Mouse (Mus musculus): ENCODE data around the gene Scamp3. TPM values are rescaled to one million over a fixed set of nuclear protein-coding genes. Genes with fewer than 3 reads are reported as not detected.

Gene Scamp3
- polyA plus RNA-seq, 1 experiment, result 139 TPM

DNA sequence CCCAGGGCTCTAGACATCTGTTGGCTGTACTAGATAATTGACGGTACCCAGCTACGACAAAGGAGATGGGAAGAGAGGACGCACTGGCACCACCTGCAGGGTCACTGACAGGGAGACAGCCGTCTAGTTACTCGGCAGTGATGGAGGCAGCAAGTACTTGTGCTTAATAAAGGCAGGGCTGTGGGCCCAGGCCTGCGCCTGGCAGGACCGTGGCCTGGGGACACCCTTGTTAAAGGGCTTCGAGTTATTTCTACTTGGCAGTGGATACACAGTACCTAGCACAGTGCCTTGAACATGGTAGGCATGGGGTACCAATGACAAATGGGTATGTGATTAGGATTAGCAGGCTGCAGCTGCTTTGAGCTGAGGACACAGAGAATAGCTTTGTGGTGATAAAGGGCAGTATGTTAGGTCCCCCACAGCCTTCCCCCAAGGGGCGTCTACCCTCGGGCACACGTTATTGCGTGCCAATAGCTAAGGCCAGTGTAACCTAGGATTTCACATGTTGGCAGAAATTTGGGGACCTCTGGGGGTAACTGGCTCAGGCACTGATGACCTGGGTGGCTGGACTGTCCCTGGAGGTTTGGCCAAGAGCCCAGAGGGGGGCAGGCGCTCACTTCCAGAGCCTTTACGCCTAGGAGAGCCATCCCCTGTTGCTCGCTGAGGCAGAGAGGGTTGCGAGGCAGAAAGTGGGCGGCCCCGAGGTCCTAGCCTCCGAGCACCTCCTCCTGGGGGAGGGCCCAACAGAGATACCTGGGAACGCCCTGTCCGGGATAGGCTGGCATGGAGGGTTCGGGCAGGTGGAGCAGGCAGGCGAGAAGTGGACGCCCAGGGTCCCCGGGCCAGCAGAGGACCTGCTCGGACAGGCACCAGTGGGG is 29.9 kb upstream of the Scamp3 start:
- Histone ChIP-seq H3K27me3 (ENCODE audit: control insufficient read depth, insufficient read depth, insufficient read length) (peaks cover 77% of the 10 kb centered on the region), H3K79me2 (ENCODE audit: control insufficient read depth, insufficient read depth) (no peaks in the 10 kb centered on the region), H3ac (ENCODE audit: control insufficient read depth, insufficient read length, low read depth) (no peak overlapping the region), H3K79me3 (ENCODE audit: low read depth) (no peaks in the 10 kb centered on the region), H3K4me3 (ENCODE audit: insufficient read depth, poor library complexity, severe bottlenecking) (no peak overlapping the region), H3K36me3 (ENCODE audit: control insufficient read depth, insufficient read depth) (no peaks in the 10 kb centered on the region)
- no peak for TF ChIP-seq MYOD1 (IDR thresholded peaks at IDR 0.05; ENCODE audit: control insufficient read depth, insufficient read length, low read depth)
- TF ChIP-seq USF1 (IDR thresholded peaks at IDR 0.05; ENCODE audit: low read depth), result no peak
- no peak for TF ChIP-seq MAX (IDR thresholded peaks at IDR 0.05)
- TF ChIP-seq FOSL1 (IDR thresholded peaks at IDR 0.05; ENCODE audit: insufficient read depth, low read length, poor library complexity, severe bottlenecking), result no peak
- no peak for TF ChIP-seq MYOG (IDR thresholded peaks at IDR 0.05; ENCODE audit: control insufficient read depth, extremely low read depth, insufficient read length)
- TF ChIP-seq CTCF (IDR thresholded peaks at IDR 0.05; ENCODE audit: control insufficient read depth, insufficient read depth, insufficient read length), result no peak
- TF ChIP-seq CEBPB (IDR thresholded peaks at IDR 0.05; ENCODE audit: low read depth), result no peak

DNA sequence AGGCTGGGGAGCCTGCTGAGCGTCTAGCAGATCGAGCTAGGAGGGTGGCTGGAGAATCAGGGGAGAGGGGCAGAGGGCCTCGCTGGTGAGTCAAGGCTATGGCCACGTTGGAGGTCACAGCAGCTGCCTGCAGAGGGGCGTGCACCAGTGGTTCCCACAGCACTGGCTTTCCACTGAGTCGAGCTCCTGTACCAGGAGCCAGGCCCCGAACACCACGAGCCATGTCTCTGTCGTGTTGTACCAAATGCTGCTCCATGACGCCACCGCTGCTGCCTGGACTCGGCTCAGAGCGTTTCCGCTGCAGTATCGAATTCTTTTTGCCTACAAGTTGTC is 29.3 kb upstream of the Scamp3 start:
- Histone ChIP-seq H3K27me3 (ENCODE audit: control insufficient read depth, insufficient read depth, insufficient read length) (peaks cover 77% of the 10 kb centered on the region), H3K4me3 (ENCODE audit: insufficient read depth, poor library complexity, severe bottlenecking) (no peak overlapping the region), H3K79me3 (ENCODE audit: low read depth) (no peaks in the 10 kb centered on the region), H3K79me2 (ENCODE audit: control insufficient read depth, insufficient read depth) (no peaks in the 10 kb centered on the region), H3ac (ENCODE audit: control insufficient read depth, insufficient read length, low read depth) (no peak overlapping the region), H3K36me3 (ENCODE audit: control insufficient read depth, insufficient read depth) (no peaks in the 10 kb centered on the region)
- TF ChIP-seq MYOG (IDR thresholded peaks at IDR 0.05; ENCODE audit: control insufficient read depth, extremely low read depth, insufficient read length), result no peak
- no peak for TF ChIP-seq MYOD1 (IDR thresholded peaks at IDR 0.05; ENCODE audit: control insufficient read depth, insufficient read length, low read depth)
- TF ChIP-seq CTCF (IDR thresholded peaks at IDR 0.05; ENCODE audit: control insufficient read depth, insufficient read depth, insufficient read length), result no peak
- no peak for TF ChIP-seq CEBPB (IDR thresholded peaks at IDR 0.05; ENCODE audit: low read depth)
- no peak for TF ChIP-seq USF1 (IDR thresholded peaks at IDR 0.05; ENCODE audit: low read depth)
- no peak for TF ChIP-seq MAX (IDR thresholded peaks at IDR 0.05)
- no peak for TF ChIP-seq FOSL1 (IDR thresholded peaks at IDR 0.05; ENCODE audit: insufficient read depth, low read length, poor library complexity, severe bottlenecking)

DNA sequence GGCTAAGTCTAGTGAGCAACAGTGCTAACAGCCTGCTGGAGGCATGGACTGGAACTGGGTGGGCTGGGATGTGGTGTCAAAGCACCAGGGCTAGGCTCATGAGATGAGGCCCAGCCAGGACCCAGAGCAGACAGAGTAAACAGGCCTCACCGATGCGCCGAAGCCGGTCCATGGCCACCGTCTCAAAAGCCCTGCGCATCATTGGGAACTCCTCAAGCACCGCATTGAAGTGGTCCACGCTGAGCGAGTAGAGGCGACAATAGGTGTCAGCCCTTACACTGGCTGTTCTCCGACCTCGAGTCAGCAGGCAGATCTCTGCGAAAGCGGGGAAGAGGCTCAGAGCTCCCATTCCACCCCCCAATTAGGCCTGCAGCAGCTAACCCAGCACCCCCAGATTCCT is 28.7 kb upstream of the Scamp3 start:
- H3K4me3 ChIP-seq (ENCODE audit: insufficient read depth, poor library complexity, severe bottlenecking), result no peak overlapping the region
- TF ChIP-seq MAX (IDR thresholded peaks at IDR 0.05) (no peak), MYOD1 (IDR thresholded peaks at IDR 0.05; ENCODE audit: control insufficient read depth, insufficient read length, low read depth) (no peak), CTCF (IDR thresholded peaks at IDR 0.05; ENCODE audit: control insufficient read depth, insufficient read depth, insufficient read length) (no peak), FOSL1 (IDR thresholded peaks at IDR 0.05; ENCODE audit: insufficient read depth, low read length, poor library complexity, severe bottlenecking) (no peak), USF1 (IDR thresholded peaks at IDR 0.05; ENCODE audit: low read depth) (no peak), CEBPB (IDR thresholded peaks at IDR 0.05; ENCODE audit: low read depth) (no peak), MYOG (IDR thresholded peaks at IDR 0.05; ENCODE audit: control insufficient read depth, extremely low read depth, insufficient read length) (no peak)
- H3K27me3 ChIP-seq (ENCODE audit: control insufficient read depth, insufficient read depth, insufficient read length), result peaks cover 71% of the 10 kb centered on the region
- H3K79me3 ChIP-seq (ENCODE audit: low read depth), result no peaks in the 10 kb centered on the region
- no peak overlapping the region for H3ac ChIP-seq (ENCODE audit: control insufficient read depth, insufficient read length, low read depth)
- H3K79me2 ChIP-seq (ENCODE audit: control insufficient read depth, insufficient read depth), result no peaks in the 10 kb centered on the region
- no peaks in the 10 kb centered on the region for H3K36me3 ChIP-seq (ENCODE audit: control insufficient read depth, insufficient read depth)

DNA sequence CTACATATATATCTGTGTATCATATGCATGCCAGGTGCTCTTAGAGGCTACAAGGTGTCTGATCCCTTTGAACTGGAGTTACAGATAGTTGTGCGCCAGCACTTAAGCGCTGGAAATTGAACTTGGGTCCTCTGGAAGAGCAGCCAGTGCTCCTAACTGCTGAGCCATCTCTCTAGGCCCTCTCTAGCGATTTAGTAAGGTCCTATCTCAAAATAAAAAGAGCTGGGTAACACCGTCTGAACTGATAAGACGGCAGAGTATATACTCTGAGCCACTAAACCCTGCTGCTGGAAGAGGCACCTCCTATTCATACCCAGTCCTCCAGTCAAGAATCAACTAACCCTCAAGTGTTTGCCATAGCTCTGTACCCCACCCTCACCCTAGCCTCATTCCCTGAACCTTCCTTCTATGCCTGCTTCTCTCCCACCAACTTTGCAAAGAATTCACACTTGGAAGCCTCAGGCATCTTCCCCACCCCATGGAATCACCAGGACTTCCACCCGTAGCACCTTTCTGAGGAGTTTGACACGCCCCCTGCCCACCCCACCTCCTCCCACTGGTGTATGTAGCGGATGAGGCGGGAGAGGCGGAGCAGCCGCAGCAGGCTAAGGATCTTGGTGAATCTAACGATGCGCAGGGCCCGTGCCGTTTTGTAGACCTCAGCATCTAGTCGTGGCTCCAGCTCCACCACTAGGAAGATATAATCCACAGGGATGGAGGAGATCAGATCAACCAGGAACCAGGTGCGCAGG is 25.0 kb upstream of the Scamp3 start:
- Histone ChIP-seq H3K4me3 (ENCODE audit: insufficient read depth, poor library complexity, severe bottlenecking) (no peak overlapping the region), H3K27me3 (ENCODE audit: control insufficient read depth, insufficient read depth, insufficient read length) (peaks cover 63% of the 10 kb centered on the region), H3ac (ENCODE audit: control insufficient read depth, insufficient read length, low read depth) (no peak overlapping the region), H3K79me3 (ENCODE audit: low read depth) (no peaks in the 10 kb centered on the region), H3K79me2 (ENCODE audit: control insufficient read depth, insufficient read depth) (no peaks in the 10 kb centered on the region), H3K36me3 (ENCODE audit: control insufficient read depth, insufficient read depth) (no peaks in the 10 kb centered on the region)
- TF ChIP-seq USF1 (IDR thresholded peaks at IDR 0.05; ENCODE audit: low read depth) (no peak), CTCF (IDR thresholded peaks at IDR 0.05; ENCODE audit: control insufficient read depth, insufficient read depth, insufficient read length) (no peak), CEBPB (IDR thresholded peaks at IDR 0.05; ENCODE audit: low read depth) (no peak), FOSL1 (IDR thresholded peaks at IDR 0.05; ENCODE audit: insufficient read depth, low read length, poor library complexity, severe bottlenecking) (no peak), MYOG (IDR thresholded peaks at IDR 0.05; ENCODE audit: control insufficient read depth, extremely low read depth, insufficient read length) (no peak), MYOD1 (IDR thresholded peaks at IDR 0.05; ENCODE audit: control insufficient read depth, insufficient read length, low read depth) (no peak), MAX (IDR thresholded peaks at IDR 0.05) (no peak)

DNA sequence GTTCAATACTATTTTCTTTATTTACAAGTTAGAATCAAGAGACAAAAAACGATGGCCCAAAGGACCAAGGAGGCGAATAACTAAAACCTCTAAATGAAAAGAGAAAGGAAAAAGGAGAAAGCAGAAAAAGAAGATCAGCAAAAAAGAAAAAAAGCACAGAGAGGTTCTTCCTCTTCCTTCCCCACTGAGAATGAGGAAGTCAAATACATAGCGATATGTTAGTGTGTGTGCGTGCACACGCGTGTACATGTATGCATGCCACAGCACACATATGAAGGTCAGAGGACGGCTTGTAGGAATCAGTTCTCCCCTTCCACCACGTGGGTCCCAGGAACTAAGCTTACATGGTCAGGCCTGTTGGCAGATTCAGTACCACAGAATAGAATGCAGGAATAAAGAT is 20.3 kb upstream of the Scamp3 start:
- Histone ChIP-seq H3K79me3 (ENCODE audit: low read depth) (no peaks in the 10 kb centered on the region), H3ac (ENCODE audit: control insufficient read depth, insufficient read length, low read depth) (no peak overlapping the region), H3K4me3 (ENCODE audit: insufficient read depth, poor library complexity, severe bottlenecking) (no peak overlapping the region), H3K27me3 (ENCODE audit: control insufficient read depth, insufficient read depth, insufficient read length) (peaks cover 40% of the 10 kb centered on the region), H3K79me2 (ENCODE audit: control insufficient read depth, insufficient read depth) (no peaks in the 10 kb centered on the region), H3K36me3 (ENCODE audit: control insufficient read depth, insufficient read depth) (no peaks in the 10 kb centered on the region)
- TF ChIP-seq FOSL1 (IDR thresholded peaks at IDR 0.05; ENCODE audit: insufficient read depth, low read length, poor library complexity, severe bottlenecking), result no peak
- TF ChIP-seq CTCF (IDR thresholded peaks at IDR 0.05; ENCODE audit: control insufficient read depth, insufficient read depth, insufficient read length), result no peak
- no peak for TF ChIP-seq CEBPB (IDR thresholded peaks at IDR 0.05; ENCODE audit: low read depth)
- no peak for TF ChIP-seq MAX (IDR thresholded peaks at IDR 0.05)
- TF ChIP-seq MYOG (IDR thresholded peaks at IDR 0.05; ENCODE audit: control insufficient read depth, extremely low read depth, insufficient read length), result no peak
- no peak for TF ChIP-seq USF1 (IDR thresholded peaks at IDR 0.05; ENCODE audit: low read depth)
- TF ChIP-seq MYOD1 (IDR thresholded peaks at IDR 0.05; ENCODE audit: control insufficient read depth, insufficient read length, low read depth), result no peak
